Mouse (Mus musculus): ENCODE results near the gene 2310022B05Rik.

DNA sequence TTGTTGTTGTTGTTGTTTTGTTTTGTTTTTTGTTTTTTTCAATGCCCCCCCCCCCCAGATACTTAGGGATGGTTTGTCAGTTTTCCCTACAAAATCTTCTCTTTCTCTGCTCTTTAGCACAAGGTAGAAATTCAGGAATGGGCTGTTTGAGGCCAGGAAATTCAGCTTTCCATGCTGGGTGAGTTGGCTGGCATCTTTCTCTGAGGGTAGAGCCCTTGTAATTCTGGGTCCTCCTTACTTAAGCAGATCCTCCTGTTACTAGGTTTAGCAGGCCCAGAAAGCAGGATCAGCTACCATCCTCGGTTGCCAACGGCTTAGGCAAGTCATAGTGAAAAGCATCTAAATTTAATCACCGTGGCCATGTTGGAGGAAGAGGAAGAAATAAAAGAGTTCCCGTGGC is 32.3 kb downstream of the 2310022B05Rik start:
- no peak for TF ChIP-seq CTCF (IDR thresholded peaks at IDR 0.05; ENCODE audit: low read depth)
- TF ChIP-seq EP300 (IDR thresholded peaks at IDR 0.05; ENCODE audit: low read depth), result no peak

Measured in liver, postnatal 0 days (tissue).